Mouse (Mus musculus) frontal cortex, postnatal 14 days (tissue): ENCODE results near the gene Serpinb7.

Experiments
- DNase-seq, 2 experiments: peaks; one replicate each; pipeline ENCODE4 v3.0.0; 2022; ENCODE audit warnings: low spot score in 2 of 2

The Serpinb7 gene

GRCm38 (mm10) chr1:107489577-107489976, 90.1 kb downstream of the Serpinb7 start:
- DNase-seq: no peak

DNA sequence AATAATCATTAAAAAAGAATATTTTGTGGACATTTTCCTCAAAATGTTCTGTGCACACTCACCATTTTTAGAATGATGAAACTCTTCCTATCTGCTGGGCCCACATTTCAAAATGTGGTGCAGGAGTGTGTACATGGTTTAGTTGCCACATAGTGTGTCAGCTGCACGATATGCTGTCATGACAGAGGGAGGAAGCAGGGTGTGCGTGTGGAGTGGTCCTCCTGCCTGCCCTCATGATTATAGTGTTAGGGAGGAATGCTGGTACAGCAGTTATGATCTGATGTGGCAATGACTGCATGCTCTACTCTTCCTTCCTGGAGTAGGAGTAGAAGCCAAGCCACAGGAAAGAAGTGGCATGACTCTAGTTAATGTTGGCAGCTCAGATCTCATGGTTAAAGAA, 97.3 kb downstream of the Serpinb7 start:
- DNase-seq: no peak

- DNase-seq: no peak
Observed at GRCm38 (mm10) chr1:107502025-107502424, 102.6 kb downstream of the Serpinb7 start.
